Mouse (Mus musculus) thymus, adult 2 months (tissue): ENCODE results near the gene Gm15517. TPM values are rescaled to one million over a fixed set of nuclear protein-coding genes. Genes with fewer than 3 reads are reported as not detected.
"Not testable (repeated sequence)": the region's sequence is repeated elsewhere in the genome, so short reads cannot be mapped to it uniquely, and the experiment has no call there.

ENCODE experiments used
- DNase-seq: peaks from one replicate; pipeline ENCODE4 v3.0.0; 2021
- H3K27ac ChIP-seq: fragments of 200-500 bp; 2 replicates; pipeline ENCODE4 v1.5.1; 2012; ENCODE audit warnings: low read length, control low read depth; ENCODE audit not compliant: control insufficient read depth, insufficient read depth
- H3K27me3 ChIP-seq: fragments of 200-500 bp; 2 replicates; pipeline ENCODE4 v1.6.1; 2012; ENCODE audit warnings: mild to moderate bottlenecking, low read length, moderate library complexity, mixed read lengths; ENCODE audit not compliant: control insufficient read depth, insufficient read depth
- H3K36me3 ChIP-seq: fragments of 200-500 bp; 2 replicates; pipeline ENCODE4 v1.6.1; 2012; ENCODE audit warnings: mild to moderate bottlenecking, low read length, moderate library complexity; ENCODE audit not compliant: control insufficient read depth, insufficient read depth
- H3K4me1 ChIP-seq: fragments of 200-500 bp; replicated peaks from 2 replicates; pipeline ENCODE4 v1.6.1; 2012; ENCODE audit warnings: low read length; ENCODE audit not compliant: control insufficient read depth, insufficient read depth
- H3K4me3 ChIP-seq: fragments of 200-500 bp; 2 replicates; pipeline ENCODE4 v1.5.1; 2012; ENCODE audit warnings: mild to moderate bottlenecking, low read length, control low read depth, moderate library complexity; ENCODE audit not compliant: control insufficient read depth, insufficient read depth
- CTCF ChIP-seq: fragments of 200-500 bp; IDR thresholded peaks from 2 replicates; pipeline ENCODE4 v1.5.1; 2012; ENCODE audit warnings: mild to moderate bottlenecking, control low read depth, low read length, moderate library complexity, borderline replicate concordance; ENCODE audit not compliant: control insufficient read depth, poor library complexity, insufficient read depth; ENCODE audit errors: extremely low read depth
- POLR2A ChIP-seq: fragments of 200-500 bp; IDR thresholded peaks from 2 replicates; pipeline ENCODE4 v1.6.1; 2012; ENCODE audit warnings: mild to moderate bottlenecking, low read length, control low read depth, moderate library complexity; ENCODE audit not compliant: control insufficient read depth, poor library complexity, insufficient read depth; ENCODE audit errors: extremely low read depth
- WGBS: fragments of 180-500 bp; shearing (Covaris S2); methylation state at CpG from one replicate; pipeline ENCODE4 v1.1.7; 2018; 5-methylcytosine and 5-hydroxymethylcytosine counted together
- polyA plus RNA-seq: library from polyadenylated mRNA; depleted of rRNA; stranded (reverse); fragments of >200 nt; gene quantifications from 2 replicates; pipeline ENCODE4 v1.2.3, GENCODE M21; 2012; rRNA removed

The Gm15517 gene
- 1.1 TPM in 1 of 2 replicates, not detected in the other for polyA plus RNA-seq

DNA sequence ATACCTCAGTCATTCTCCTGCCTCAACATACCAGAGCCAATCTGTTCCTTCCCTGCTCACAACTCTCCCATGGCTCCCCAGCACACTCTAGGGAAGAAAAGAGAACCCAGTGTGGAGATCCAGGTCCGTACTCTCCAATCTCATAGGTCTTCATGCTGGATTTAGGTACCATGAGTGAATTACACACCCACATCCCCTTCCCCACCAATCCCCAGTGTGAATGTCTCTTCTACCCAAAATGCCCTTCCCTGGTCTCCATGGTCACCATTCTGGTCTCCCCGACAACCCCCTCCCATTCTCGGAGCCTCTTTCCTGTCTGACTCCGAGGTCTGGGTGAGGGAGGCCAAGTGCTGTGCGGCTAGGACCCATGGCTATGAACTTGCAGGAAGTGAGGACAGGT is at the start of gene Gm15517:
Gm15517 (plus strand) TSS at position 301 of the 400 bp plus-strand sequence.
- no peak for DNase-seq
- TF ChIP-seq POLR2A (no peak), CTCF (no peak)
- no peaks in the 10 kb centered on the region for H3K27me3 ChIP-seq

GRCm38 (mm10) chr7:44215645-44216044 is 45.6 kb upstream of the Gm15517 start, which contains the start of gene Klk1b5:
TSS of gene Klk1b5 (plus strand) at chr7:44215945.
- H3K4me1 ChIP-seq = no peaks in the 10 kb centered on the region
- WGBS = 96% methylated on average over 1 of the region's 1 CpGs

More for the DNA sequence above, at the start of gene Gm15517:
- H3K4me1 ChIP-seq = peaks cover 6% of the 10 kb centered on the region
- no peaks in the 10 kb centered on the region for H3K36me3 ChIP-seq
- WGBS = 44% methylated on average over 5 of the region's 5 CpGs
- no peak within 1 kb of the TSS for H3K27ac ChIP-seq
- H3K4me3 ChIP-seq = no peak within 1 kb of the TSS

DNA sequence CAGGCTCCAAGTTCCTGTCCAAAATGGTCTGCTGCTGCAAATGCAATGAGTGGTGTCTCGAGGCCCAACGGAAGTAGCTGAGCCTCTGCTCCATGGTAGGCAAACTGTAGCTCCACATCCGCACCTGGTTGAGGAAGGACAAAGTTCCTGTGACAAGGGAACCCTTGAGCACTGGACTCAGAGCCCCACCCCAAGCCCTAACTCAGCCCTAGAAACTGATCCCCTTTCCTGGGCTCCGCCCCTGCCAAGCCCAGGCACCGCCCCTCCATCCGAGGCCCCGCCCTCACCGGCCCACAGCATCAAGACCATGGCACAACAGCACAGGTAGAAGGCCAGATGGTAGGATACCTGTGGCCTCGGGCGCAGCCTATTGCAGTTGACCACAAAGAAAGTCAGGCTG is 39.6 kb upstream of the Gm15517 start:
- not testable (repeated sequence) for H3K4me1 ChIP-seq, H3K27ac ChIP-seq, DNase-seq, H3K27me3 ChIP-seq, H3K36me3 ChIP-seq, H3K4me3 ChIP-seq
- 71% methylated on average over 10 of the region's 10 CpGs for WGBS

More at GRCm38 (mm10) chr7:44215645-44216044, 45.6 kb upstream of the Gm15517 start, which contains the start of gene Klk1b5:
- TF ChIP-seq POLR2A = no peak
- TF ChIP-seq CTCF = no peak
- no peak within 1 kb of the TSS for H3K27ac ChIP-seq
- H3K27me3 ChIP-seq = no peaks in the 10 kb centered on the region
- H3K4me3 ChIP-seq = no peak within 1 kb of the TSS
- H3K36me3 ChIP-seq = no peaks in the 10 kb centered on the region
- no peak for DNase-seq

GRCm38 (mm10) chr7:44222335-44222734 is 38.9 kb upstream of the Gm15517 start:
- H3K27ac ChIP-seq, DNase-seq, H3K27me3 ChIP-seq, H3K4me1 ChIP-seq, H3K36me3 ChIP-seq, H3K4me3 ChIP-seq: not testable (repeated sequence)
- 81% methylated on average over 6 of the region's 6 CpGs for WGBS

- no peaks in the 10 kb centered on the region for H3K36me3 ChIP-seq
- WGBS = 40% methylated on average over 1 of the region's 1 CpGs
- H3K27me3 ChIP-seq = no peaks in the 10 kb centered on the region
- TF ChIP-seq POLR2A (no peak), CTCF (no peak)
- H3K4me1 ChIP-seq = no peaks in the 10 kb centered on the region
- no peak within 1 kb of the TSS for H3K4me3 ChIP-seq
- H3K27ac ChIP-seq = no peak within 1 kb of the TSS
- DNase-seq = no peak
These were observed 36.2 kb upstream of the Gm15517 start, which contains the start of gene Klk1 for GRCm38 (mm10) chr7:44225076-44225475. TSS of gene Klk1 (plus strand) at chr7:44225360.

DNA sequence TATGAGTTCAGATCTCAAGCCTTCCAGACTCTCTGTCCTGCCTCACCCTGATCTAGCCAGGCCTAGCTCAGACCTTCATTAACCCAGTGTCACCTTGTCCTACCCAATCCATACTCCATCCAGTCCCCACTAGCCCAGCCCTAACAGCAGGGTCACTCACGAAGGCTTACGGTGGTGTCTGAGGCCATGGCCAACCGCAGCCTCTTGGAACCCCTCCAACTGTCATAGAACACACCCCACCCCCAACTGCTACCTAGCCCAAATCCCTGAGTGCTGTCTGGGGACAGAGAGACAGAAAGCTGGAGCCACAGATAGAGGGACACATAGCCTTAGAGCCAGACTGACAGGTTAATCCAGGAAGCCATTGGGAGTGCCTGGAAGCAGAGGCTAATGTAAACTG is 25.3 kb upstream of the Gm15517 start, which contains the start of gene Gm36864:
Gm36864 (plus strand) TSS at position 269 of the 400 bp plus-strand sequence.
- DNase-seq = no peak
- Histone ChIP-seq H3K27me3 (no peaks in the 10 kb centered on the region), H3K27ac (no peak within 1 kb of the TSS), H3K36me3 (no peaks in the 10 kb centered on the region), H3K4me1 (no peaks in the 10 kb centered on the region), H3K4me3 (no peak within 1 kb of the TSS)
- WGBS = 82% methylated on average over 3 of the region's 3 CpGs
- TF ChIP-seq CTCF (no peak), POLR2A (no peak)

DNA sequence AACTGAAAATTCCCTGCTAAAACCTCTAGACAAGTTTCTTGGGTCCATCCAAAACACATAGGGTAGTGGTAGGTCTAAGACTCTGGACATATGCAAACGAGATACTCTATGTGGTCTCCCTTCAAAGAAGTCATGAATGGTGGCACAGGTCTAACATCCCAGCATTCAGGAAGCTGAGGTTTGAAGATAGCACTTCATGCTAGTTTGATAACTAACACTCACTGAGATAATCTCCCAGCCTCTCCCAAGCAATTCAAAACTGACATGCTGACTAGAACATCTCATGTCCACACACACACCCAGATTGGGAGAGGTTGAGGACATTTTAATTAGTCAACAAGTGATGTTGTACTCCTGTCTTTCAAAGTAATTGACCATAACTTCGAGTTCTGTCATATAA is 21.3 kb upstream of the Gm15517 start:
- Histone ChIP-seq H3K27ac (no peak overlapping the region), H3K36me3 (no peaks in the 10 kb centered on the region), H3K4me3 (no peak overlapping the region), H3K27me3 (no peaks in the 10 kb centered on the region), H3K4me1 (no peaks in the 10 kb centered on the region)
- no peak for TF ChIP-seq POLR2A
- no peak for TF ChIP-seq CTCF
- 44% methylated on average over 2 of the region's 2 CpGs for WGBS
- no peak for DNase-seq
